Comparison of ENCODE assay signal across 18 mouse cellular contexts in genomic region chr7:24380370-24380769, GRCm38 (mm10). TPM values are rescaled to one million over a fixed set of nuclear protein-coding genes. Genes with fewer than 3 reads are reported as not detected.
DNase-seq lines count a peak whose midpoint lies in the region; ATAC-seq and TF ChIP-seq lines count a peak whose summit lies in the region.
"Had no signal": no experiment of that assay in that cellular context is flagged by ENCODE, and none has a peak within 500 bp of the region (broad histone marks: within the 10 kb centered on the region; RNA-seq: fewer than 3 reads in every experiment).

No protein-coding gene starts in this region.

- H3K4me2 ChIP-seq in kidney, embryonic 16.5 days (replicated peaks; ENCODE audit: low read depth, low read length), result no peak overlapping the region
- peak overlapping the region; percentile 22; the same call in 1 of the 2 replicates for H3K4me2 ChIP-seq in liver, postnatal 0 days (ENCODE audit: low read depth, low read length)
- H3K4me2 ChIP-seq: lung, embryonic 15.5 days had no signal

- no peak for TF ChIP-seq EP300 in liver, postnatal 0 days (IDR thresholded peaks at IDR 0.05; ENCODE audit: low read depth)

- peaks cover 17% of the 10 kb centered on the region for H3K4me1 ChIP-seq in kidney, embryonic 16.5 days (ENCODE audit: insufficient read depth, low read length)
- peaks cover 4% of the 10 kb centered on the region; the same call in 1 of the 2 replicates for H3K4me1 ChIP-seq in bone marrow, adult 2 months (ENCODE audit: control insufficient read depth, insufficient read depth, low read length)
- H3K4me1 ChIP-seq in limb, embryonic 10.5 days, result peaks cover 54% of the 10 kb centered on the region
- H3K4me1 ChIP-seq in liver, postnatal 0 days (ENCODE audit: insufficient read depth), result peaks cover 37% of the 10 kb centered on the region

- no peaks in the 10 kb centered on the region for H3K9me3 ChIP-seq in kidney, embryonic 16.5 days (ENCODE audit: low read length)
- H3K9me3 ChIP-seq in limb, embryonic 10.5 days (replicated peaks), result no peaks in the 10 kb centered on the region
- no peaks in the 10 kb centered on the region for H3K9me3 ChIP-seq in liver, postnatal 0 days (ENCODE audit: low read length)
- H3K9me3 ChIP-seq: lung, embryonic 15.5 days; megakaryocyte, embryonic 14.5 days had no signal

- DNase-seq in kidney, postnatal 36 days, result no peak
- DNase-seq in limb, embryonic 10.5 days (ENCODE audit: low spot score), result no peak
- no peak for DNase-seq in liver, postnatal 0 days
- DNase-seq in layer of hippocampus, postnatal 36 days, result no peak
- DNase-seq in layer of hippocampus, adult 2 months (ENCODE audit: low spot score in 2 of 2), result no peak
- no peak for DNase-seq in kidney, postnatal 4 days
- DNase-seq: adrenal gland, postnatal 14 days; kidney, postnatal 10 days; right cerebral cortex, postnatal 4 days had no signal

- no peak for ATAC-seq in kidney, embryonic 16.5 days (ENCODE audit: low FRiP score, low TSS enrichment)
- ATAC-seq in liver, postnatal 0 days, result no peak
- ATAC-seq: hindbrain, embryonic 16.5 days had no signal

- H3K36me3 ChIP-seq in kidney, embryonic 16.5 days (ENCODE audit: insufficient read depth, low read length), result no peaks in the 10 kb centered on the region
- no peaks in the 10 kb centered on the region for H3K36me3 ChIP-seq in limb, embryonic 10.5 days
- H3K36me3 ChIP-seq in liver, postnatal 0 days (replicated peaks; ENCODE audit: insufficient read depth, low read length), result peaks cover 76% of the 10 kb centered on the region
- H3K36me3 ChIP-seq: lung, embryonic 15.5 days had no signal

- 60% methylated on average over 2 of the region's 2 CpGs for WGBS in kidney, embryonic 16.5 days
- WGBS in bone marrow, adult 2 months, result 63% methylated on average over 2 of the region's 2 CpGs
- WGBS in limb, embryonic 10.5 days, result 67% methylated on average over 2 of the region's 2 CpGs
- WGBS in liver, postnatal 0 days (ENCODE audit: insufficient replicate concordance), result 56% methylated on average over 2 of the region's 2 CpGs

- no peak overlapping the region for H3K4me3 ChIP-seq in kidney, embryonic 16.5 days (ENCODE audit: low read length)
- no peak overlapping the region for H3K4me3 ChIP-seq in bone marrow, adult 2 months (replicated peaks; ENCODE audit: control insufficient read depth, low read depth, low read length)
- peak overlapping the region; percentile 14; the same call in 1 of the 2 replicates for H3K4me3 ChIP-seq in limb, embryonic 10.5 days
- H3K4me3 ChIP-seq in liver, postnatal 0 days (ENCODE audit: low read depth, low read length), result no peak overlapping the region
- H3K4me3 ChIP-seq in layer of hippocampus, adult 2 months, result no peak overlapping the region
- H3K4me3 ChIP-seq: lung, embryonic 15.5 days; megakaryocyte, embryonic 14.5 days had no signal

- TF ChIP-seq POLR2A in bone marrow, adult 2 months (IDR thresholded peaks at IDR 0.05; ENCODE audit: borderline replicate concordance, control insufficient read depth, low read depth, low read length), result no peak

- no peak overlapping the region for H3K27ac ChIP-seq in kidney, embryonic 16.5 days (ENCODE audit: low read length)
- H3K27ac ChIP-seq in bone marrow, adult 2 months (ENCODE audit: control insufficient read depth, insufficient read depth, low read depth, low read length, poor library complexity), result peak overlapping the region; percentile 22
- H3K27ac ChIP-seq in limb, embryonic 10.5 days, result peak overlapping the region; percentile 86
- peak overlapping the region; percentile 60 for H3K27ac ChIP-seq in liver, postnatal 0 days (ENCODE audit: low read depth)
- no peak overlapping the region for H3K27ac ChIP-seq in layer of hippocampus, adult 2 months
- H3K27ac ChIP-seq: lung, embryonic 15.5 days had no signal

- TF ChIP-seq CTCF in bone marrow, adult 2 months (IDR thresholded peaks at IDR 0.05; ENCODE audit: control insufficient read depth, insufficient read depth, low read length), result no peak
- TF ChIP-seq CTCF in liver, postnatal 0 days (IDR thresholded peaks at IDR 0.05; ENCODE audit: low read depth), result no peak
- no peak for TF ChIP-seq CTCF in layer of hippocampus, adult 2 months (conservative IDR thresholded peaks at IDR 0.05)

- no peaks in the 10 kb centered on the region for H3K27me3 ChIP-seq in kidney, embryonic 16.5 days (ENCODE audit: insufficient read depth, low read length)
- peaks cover 25% of the 10 kb centered on the region; the same call in 1 of the 2 replicates for H3K27me3 ChIP-seq in limb, embryonic 10.5 days (ENCODE audit: low read depth, poor library complexity, severe bottlenecking)
- H3K27me3 ChIP-seq in liver, postnatal 0 days (ENCODE audit: insufficient read depth, low read length), result no peaks in the 10 kb centered on the region
- H3K27me3 ChIP-seq: megakaryocyte, embryonic 14.5 days had no signal

- H3K9ac ChIP-seq in kidney, embryonic 16.5 days (replicated peaks; ENCODE audit: low read length), result 0 out of 2 replicates have a peak overlapping the region, but pooled peaks have one; percentile 16
- no peak overlapping the region for H3K9ac ChIP-seq in liver, postnatal 0 days (replicated peaks)
- H3K9ac ChIP-seq: lung, embryonic 15.5 days had no signal

RNA-seq across cellular contexts. Expression of gene Kcnn4, which starts 10.3 kb away (rescaled TPM):
- 4.4 and 4.9 TPM in 2 replicates for polyA plus RNA-seq in kidney, embryonic 16.5 days (2015; fragmentation: Nextera tagmentation; extraction: Ambion mirVana)
- polyA plus RNA-seq in bone marrow, adult 2 months (2011; ENCODE audit: insufficient read depth, insufficient read length, low replicate concordance, missing spikeins), result 118 and 180 TPM in 2 replicates
- 3.6 and 4.0 TPM in 2 replicates for polyA plus RNA-seq in limb, embryonic 10.5 days (2016; fragmentation: Nextera tagmentation; extraction: Ambion mirVana)
- polyA plus RNA-seq in liver, postnatal 0 days (2015; fragmentation: Nextera tagmentation; extraction: Ambion mirVana), result 41.0 and 41.9 TPM in 2 replicates
- under 1 TPM; 0.17 to 0.48 TPM for total RNA-seq in layer of hippocampus, postnatal 36 days (2021)
- total RNA-seq in layer of hippocampus, adult 2 months (2021), result under 1 TPM; 0.64 to 0.67 TPM

RNA-seq across cellular contexts. Expression of gene Smg9, which starts 19.0 kb away (rescaled TPM):
- 28.3 and 31.9 TPM in 2 replicates for polyA plus RNA-seq in kidney, embryonic 16.5 days (2015; fragmentation: Nextera tagmentation; extraction: Ambion mirVana)
- 32.3 and 59.7 TPM in 2 replicates for polyA plus RNA-seq in bone marrow, adult 2 months (2011; ENCODE audit: insufficient read depth, insufficient read length, low replicate concordance, missing spikeins)
- 28.3 and 29.0 TPM in 2 replicates for polyA plus RNA-seq in limb, embryonic 10.5 days (2016; fragmentation: Nextera tagmentation; extraction: Ambion mirVana)
- 8.2 and 8.7 TPM in 2 replicates for polyA plus RNA-seq in liver, postnatal 0 days (2015; fragmentation: Nextera tagmentation; extraction: Ambion mirVana)
- total RNA-seq in layer of hippocampus, postnatal 36 days (2021), result 10 to 100 TPM; 33.8 to 39.0 TPM
- total RNA-seq in layer of hippocampus, adult 2 months (2021), result 10 to 100 TPM; 34.6 to 43.6 TPM

RNA-seq across cellular contexts. Expression of gene Lypd5, which starts 31.4 kb away (rescaled TPM):
- polyA plus RNA-seq in kidney, embryonic 16.5 days (2015; fragmentation: Nextera tagmentation; extraction: Ambion mirVana), result not detected in 2 replicates
- not detected in 2 replicates for polyA plus RNA-seq in bone marrow, adult 2 months (2011; ENCODE audit: insufficient read depth, insufficient read length, low replicate concordance, missing spikeins)
- polyA plus RNA-seq in limb, embryonic 10.5 days (2016; fragmentation: Nextera tagmentation; extraction: Ambion mirVana), result not detected in 2 replicates
- 0.06 TPM in 1 of 2 replicates, not detected in the other for polyA plus RNA-seq in liver, postnatal 0 days (2015; fragmentation: Nextera tagmentation; extraction: Ambion mirVana)
- total RNA-seq in layer of hippocampus, postnatal 36 days (2021), result not detected
- total RNA-seq in layer of hippocampus, adult 2 months (2021), result not detected
- total RNA-seq: adrenal gland, postnatal 14 days; left cerebral cortex, adult 18-20 months had no signal
- polyA plus RNA-seq: cortical plate, adult 2 months; forebrain, embryonic 11.5 days; heart, embryonic 14.5 days; hindbrain, embryonic 16.5 days; lung, embryonic 15.5 days had no signal

RNA-seq across cellular contexts. Expression of gene Tescl, which starts 46.6 kb away (rescaled TPM):
- polyA plus RNA-seq in kidney, embryonic 16.5 days (2015; fragmentation: Nextera tagmentation; extraction: Ambion mirVana), result 0.19 and 0.42 TPM in 2 replicates
- polyA plus RNA-seq in bone marrow, adult 2 months (2011; ENCODE audit: insufficient read depth, insufficient read length, low replicate concordance, missing spikeins), result not detected in 2 replicates
- not detected in 2 replicates for polyA plus RNA-seq in limb, embryonic 10.5 days (2016; fragmentation: Nextera tagmentation; extraction: Ambion mirVana)
- not detected in 2 replicates for polyA plus RNA-seq in liver, postnatal 0 days (2015; fragmentation: Nextera tagmentation; extraction: Ambion mirVana)
- total RNA-seq in layer of hippocampus, postnatal 36 days (2021), result not detected
- not detected for total RNA-seq in layer of hippocampus, adult 2 months (2021)
- total RNA-seq: adrenal gland, postnatal 14 days; left cerebral cortex, adult 18-20 months had no signal
- polyA plus RNA-seq: heart, embryonic 14.5 days; lung, embryonic 15.5 days had no signal

Comparison
In these comparisons a context has a peak if more than half of its experiments do, and no peak if none do; other contexts are left out.
1. H3K27ac ChIP-seq: peak in bone marrow, adult 2 months (single experiment), limb, embryonic 10.5 days (single experiment) and liver, postnatal 0 days (single experiment); none in kidney, embryonic 16.5 days (single experiment) and layer of hippocampus, adult 2 months (single experiment).